Mouse (Mus musculus) frontal cortex, postnatal 14 days (tissue): ENCODE results near the gene Trmt11.
"Not testable (repeated sequence)": the region's sequence is repeated elsewhere in the genome, so short reads cannot be mapped to it uniquely, and the experiment has no call there.

Source experiments
- DNase-seq, 2 experiments: peaks; one replicate each; pipeline ENCODE4 v3.0.0; 2022; ENCODE audit warnings: low spot score in 2 of 2

Trmt11 gene

DNA sequence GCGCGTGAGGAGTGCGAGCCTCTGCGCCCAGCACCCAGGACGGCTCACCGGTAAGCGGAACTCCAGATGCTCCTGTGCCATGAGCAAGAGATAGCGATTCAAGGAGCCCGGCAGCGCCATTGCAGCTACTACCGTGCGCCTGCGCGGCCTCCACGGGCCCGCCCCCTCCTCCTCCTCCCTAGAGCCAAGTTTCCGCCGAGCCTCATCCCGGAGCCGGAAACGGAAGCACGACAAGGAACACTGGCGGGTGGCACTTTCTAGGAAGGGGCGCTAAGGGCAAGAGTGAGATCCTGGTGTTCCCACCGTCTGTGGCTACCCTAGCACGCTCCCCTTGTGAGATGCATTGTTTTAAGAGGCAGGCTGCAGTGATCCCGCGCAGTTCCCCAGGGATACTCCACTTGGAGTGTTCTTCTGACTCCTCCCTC lies at the start of gene Trmt11:
Trmt11 (minus strand) TSS at position 208 of the 425 bp plus-strand sequence.
- DNase-seq: peak; percentile 80 to 87

DNA sequence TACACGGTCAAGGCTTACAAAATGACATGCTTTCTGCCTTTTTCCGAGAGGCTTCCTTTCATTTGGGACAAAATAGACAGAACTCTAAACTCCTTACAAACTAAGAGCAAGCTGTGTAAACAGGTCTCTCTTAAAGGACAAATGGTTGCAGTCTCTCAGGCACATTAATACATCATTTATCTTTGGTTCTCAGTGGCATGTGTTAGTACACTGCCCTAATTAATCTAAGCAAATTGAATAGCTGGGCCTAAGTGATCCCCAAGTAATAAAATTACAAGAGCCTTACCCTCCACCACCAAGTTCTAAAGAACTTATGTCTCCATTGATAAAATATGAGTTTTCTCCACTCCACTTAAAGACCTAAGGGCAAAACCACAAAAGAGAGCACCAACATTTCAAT lies 47.1 kb upstream of the Trmt11 start:
- no peak for DNase-seq

DNA sequence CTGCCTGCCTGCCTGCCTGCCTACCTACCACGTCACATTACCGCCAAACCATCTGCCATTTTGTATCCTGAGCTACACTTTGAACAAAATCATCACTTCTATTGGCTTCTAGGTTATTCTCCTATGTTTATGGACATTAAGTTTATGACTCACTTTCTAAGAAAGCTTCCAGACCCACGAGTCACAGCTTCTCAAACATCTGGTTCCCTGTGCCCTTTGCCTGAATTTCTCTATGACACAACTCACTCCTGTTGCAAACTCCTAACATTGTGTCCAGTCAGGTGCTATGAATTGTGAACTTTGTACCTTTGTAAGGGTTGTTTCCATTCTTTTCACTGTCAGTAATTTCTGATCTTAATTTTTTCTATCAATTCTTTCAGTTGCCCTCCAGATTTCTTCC lies 37.7 kb upstream of the Trmt11 start:
- DNase-seq: no peak

DNA sequence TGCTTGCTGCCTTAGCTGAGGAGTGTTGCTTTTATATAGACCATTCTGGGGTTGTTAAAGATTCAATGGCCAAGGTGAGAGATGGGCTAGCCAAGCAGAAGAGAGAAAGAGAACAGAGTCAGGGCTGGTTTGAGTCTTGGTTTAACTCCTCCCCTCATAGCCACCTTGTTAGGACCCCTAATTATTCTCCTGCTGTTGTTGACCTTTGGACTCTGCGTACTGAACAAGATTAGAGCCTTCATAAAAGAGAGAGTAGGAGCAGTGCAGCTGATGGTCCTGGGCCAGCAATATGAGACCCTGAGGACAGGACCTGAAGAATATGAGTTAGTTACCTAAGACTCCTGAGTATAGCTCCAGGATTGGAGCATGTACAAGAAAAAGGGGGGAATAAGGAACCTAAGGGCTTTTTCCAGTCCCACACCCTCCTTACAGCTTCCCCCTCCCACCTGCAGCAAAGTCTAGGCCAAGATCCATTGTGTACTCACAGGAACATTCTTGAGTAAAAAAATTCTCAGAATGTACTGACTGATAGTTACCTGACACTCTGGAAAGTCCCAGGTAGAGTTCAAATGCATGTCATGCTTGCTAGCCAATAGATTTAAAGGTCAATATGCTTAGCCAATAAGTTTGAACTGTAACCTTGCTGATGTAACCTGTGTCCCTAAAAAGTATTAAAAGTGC lies 36.1 kb upstream of the Trmt11 start:
- not testable (repeated sequence) for DNase-seq

DNA sequence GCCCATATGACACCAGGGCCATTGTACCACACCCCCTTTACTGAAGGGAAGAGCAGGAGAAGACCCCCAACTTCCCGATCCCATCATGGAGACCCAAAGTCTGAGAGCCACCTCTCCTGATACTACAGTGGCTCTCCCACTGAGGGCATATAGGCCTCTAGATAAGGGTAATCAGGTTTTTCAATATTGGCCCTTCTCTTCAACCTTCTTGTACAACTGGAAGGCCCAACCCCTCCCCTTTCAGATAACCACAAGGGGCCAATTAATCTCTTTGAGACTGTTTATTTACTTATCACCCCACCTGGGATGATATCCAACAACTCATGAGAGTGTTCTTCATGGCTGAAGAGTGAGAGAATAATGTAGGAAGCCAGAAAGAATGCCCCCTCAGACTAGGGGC lies 32.2 kb upstream of the Trmt11 start:
- DNase-seq: no peak

DNA sequence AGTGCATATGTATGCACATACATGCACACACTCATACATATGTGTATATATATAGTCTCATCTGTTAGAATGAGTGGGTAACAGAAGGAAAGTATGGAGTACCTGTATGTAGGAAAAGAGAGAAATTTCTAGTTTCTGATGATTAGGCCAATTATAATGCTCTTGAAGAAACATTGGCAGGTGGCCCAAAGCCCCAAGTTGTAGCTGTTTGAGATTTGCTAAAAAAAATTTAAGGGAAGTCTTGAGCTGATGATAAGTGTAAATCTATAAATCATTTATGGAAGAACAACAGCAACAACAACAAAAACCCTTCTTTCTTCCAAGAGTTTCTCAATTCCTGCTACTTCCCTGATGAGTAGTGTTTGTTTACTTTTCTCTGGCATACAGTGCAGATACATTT lies 29.4 kb upstream of the Trmt11 start:
- no peak for DNase-seq

DNA sequence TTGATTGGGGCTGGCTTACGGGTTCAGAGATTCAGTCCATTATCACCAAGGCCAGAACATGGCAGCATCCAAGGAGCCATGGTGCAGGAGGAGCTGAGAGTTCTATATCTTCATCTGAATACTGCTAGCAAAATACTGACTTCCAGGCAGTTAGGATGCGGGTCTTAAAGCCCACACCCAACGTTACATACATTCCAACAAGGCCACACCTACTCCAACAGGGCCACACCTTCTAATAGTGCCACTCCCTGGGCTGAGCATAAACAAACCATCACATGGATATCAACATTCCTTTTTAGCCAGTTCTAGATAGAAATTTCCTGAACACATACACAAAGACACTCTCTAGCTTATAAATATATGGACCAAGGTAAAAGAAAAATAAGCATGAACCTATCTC lies 29.0 kb upstream of the Trmt11 start, which contains the start of gene Hint3:
Hint3 (minus strand) TSS at position 120 of the 400 bp plus-strand sequence.
- DNase-seq: no peak

DNA sequence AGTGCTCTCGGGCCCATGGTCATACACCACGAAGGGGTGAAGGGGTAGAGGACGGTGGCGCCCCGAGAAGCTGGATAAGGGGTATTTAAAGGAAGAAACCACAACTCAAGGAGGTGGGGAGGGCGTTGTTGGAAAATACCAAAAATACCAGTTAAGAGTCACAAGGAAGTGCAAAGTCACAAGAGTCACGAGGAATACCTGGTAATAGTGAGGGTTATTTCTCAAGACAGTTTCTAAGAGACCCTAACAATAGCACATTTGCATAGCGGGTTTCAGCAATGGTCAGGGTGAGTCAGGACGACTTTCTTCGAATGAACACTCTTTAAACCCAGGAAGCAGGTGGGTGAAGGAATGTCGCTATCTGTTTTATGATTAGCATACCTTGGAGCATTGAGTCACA lies 27.9 kb upstream of the Trmt11 start:
- DNase-seq: not testable (repeated sequence)

DNA sequence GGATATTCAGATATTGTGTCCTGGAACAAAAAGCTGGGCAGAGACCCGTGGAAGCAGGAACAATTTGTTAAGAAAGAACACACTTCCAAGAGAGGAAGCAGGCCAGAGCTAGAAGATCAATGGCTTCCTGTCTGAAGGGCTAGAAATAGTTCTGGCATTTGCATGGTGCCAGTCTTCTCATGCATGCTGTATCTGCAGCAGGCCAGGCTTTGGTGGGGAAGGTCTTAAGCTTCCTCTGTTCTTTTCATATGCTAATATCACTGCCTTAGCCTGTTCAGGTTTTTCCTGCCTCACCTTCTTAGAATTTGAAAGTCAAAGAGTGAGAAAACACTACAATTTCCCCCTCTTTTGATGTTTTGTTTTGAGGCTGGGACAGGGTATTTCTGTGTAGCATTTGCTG lies 27.0 kb upstream of the Trmt11 start:
- DNase-seq: no peak

DNA sequence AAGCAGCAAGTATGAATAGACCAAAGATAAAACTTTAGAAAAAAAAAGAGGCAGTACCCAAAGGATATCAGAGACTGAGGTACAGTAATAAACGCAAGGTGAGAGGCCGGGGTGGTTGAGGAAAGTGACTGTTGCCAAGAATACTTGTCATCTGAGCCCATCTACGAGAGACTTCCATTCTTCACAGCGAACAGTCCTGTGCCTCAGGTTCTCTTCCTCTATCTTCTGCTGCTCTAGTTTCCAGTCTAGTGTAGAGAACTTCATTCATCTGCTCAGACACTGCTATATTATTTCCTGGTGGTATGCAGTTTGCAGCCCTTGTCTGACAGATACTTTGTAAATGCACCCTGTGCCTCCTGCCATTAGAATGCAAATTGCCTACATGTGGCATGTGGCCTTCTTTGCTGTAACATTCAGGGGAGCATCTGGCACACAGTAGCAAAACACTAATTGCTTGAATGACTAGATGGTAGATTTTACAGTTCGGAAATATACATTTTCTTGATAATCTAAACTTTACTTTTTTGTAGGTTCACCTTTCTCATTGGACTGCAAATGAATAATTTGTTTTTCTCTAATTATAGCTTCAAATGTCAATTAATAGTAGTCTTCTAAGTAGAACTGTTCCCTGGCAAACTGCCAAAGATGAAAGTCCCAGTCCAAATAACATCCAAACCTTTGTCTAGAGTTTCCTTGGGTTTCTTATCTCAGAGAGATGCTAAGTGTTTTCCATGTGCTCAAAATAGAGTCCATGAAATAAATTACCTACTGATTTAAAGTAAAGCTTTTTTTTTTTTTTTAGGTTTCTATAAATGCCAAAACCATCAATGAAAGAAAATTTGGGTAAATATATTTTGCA lies 23.8 kb upstream of the Trmt11 start:
- no peak for DNase-seq

DNA sequence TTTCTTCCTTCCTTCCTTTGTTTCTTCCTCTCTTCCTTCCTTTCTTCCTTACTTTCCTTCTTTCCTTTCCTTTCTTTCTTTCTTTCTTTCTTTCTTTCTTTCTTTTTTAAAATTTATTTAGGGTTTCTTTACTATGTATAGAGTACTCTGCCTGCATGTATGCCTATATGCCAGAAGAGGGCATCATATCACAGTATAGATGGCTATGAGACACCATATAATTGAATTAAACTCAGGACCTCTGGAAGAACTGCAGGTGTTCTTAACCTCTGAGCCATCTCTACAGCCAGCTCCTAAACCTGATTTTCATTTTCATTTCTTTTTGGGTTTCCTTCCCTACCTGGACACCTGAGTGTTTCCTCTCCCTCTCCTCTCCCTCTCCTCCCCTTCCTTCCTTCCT lies 22.4 kb upstream of the Trmt11 start:
- DNase-seq: no peak

DNA sequence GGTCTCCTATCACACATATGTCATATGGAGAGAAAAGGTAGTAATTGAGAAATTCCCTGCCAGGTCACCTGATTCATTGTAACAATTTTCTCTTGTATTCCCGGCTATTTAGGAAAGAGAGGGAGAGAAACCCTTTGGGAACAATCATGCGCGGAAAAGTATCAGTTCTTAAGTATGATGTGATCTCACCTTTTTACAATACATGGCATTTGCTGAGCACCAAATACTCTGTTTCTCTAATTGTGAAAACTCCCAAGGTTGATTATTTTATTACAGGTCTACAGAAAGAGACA lies 18.3 kb upstream of the Trmt11 start:
- DNase-seq: no peak

DNA sequence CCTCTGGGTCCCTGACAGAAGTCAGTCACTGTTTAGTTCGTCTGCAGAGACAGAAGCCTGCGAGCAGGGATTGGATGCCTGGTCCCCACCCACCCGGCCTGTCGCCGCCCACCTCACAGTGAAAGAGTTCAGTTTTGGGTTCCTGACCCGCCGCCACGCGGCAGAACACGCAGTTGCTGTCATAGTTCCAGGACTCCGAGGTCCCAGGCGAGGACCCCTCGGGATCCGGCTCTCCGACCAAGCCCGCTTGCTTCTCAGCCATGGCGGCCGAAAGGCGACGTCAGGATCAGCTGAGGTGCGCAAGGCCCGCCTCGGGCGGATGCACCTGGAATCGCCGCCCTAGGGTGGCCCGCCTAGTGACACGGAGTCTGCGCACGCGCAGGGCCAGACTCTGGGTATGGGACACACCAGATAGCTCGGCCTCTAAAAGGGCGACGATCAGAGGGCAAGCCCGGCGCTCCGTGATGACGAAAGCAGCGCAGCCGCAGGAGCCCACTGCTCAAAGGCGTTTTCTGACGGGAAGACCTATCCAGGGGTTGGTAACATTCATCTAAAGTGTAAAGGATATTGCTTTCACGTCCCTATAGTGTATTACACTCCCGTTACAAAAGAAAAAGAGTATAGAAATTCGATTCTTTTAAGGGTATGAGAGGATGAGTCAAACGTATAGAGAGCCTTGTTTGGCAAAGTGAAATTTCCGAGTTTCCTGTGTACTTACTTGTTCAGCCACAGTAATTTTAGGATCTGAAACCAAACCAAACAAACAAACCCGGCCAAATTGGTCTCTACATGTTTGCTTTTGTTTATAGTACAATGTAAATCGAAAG lies 17.8 kb upstream of the Trmt11 start:
- peak; percentile 98 to 99 for DNase-seq

DNA sequence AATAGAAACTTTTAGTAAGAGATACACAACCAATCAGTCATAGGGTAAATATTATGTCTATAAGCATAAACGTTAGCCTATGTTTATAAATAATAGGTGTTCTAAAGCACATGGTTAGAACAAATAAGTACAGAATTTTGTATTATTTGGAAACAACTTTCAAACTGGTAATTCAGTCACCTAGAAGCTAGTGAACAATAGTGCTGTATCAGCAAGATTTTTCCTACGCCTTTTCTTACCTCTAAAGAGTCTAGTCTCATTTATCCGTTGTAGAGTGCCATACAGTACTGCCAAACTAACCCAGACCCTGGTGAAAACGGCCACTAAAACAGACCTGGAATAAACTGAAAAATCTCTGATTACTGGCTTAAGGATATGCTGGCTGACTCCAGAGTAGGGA lies 12.5 kb upstream of the Trmt11 start:
- no peak for DNase-seq

DNA sequence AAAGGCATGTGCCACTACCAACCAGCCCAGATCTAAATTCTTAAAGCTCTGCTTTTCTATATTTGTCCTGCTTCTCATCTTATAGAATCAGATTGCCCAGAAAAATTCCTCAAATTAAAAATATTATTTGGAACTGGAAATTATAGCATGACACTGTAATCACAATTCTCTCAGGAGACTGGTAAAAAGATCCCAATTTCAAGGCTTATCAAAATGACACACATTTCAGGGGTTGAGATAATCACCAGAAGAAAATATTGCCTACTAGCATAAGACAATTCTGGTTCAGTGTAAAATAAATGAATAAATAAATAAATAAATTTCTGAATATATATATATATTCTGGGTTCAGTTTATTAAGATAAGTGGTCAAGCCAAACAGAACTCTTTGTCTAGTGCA lies 9.1 kb upstream of the Trmt11 start:
- DNase-seq: no peak

DNA sequence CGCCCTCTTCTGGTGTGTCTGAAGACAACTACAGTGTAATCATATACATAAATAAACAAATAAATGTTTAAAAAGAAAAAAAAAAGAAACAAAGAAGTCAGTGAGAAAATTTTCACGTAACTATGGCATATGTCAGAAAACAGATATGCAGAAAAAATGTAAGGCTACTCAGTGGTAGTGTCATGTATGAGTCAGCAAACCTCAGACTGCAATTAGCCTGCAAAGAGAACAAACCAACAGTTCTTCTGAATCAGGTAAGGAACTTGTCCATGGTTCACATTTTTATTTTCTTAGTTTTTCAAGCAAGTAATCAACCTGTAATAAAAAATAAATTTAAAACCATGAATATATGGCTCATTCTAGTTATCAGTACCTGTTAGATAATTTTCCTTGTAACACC lies 7.6 kb upstream of the Trmt11 start:
- no peak for DNase-seq

DNA sequence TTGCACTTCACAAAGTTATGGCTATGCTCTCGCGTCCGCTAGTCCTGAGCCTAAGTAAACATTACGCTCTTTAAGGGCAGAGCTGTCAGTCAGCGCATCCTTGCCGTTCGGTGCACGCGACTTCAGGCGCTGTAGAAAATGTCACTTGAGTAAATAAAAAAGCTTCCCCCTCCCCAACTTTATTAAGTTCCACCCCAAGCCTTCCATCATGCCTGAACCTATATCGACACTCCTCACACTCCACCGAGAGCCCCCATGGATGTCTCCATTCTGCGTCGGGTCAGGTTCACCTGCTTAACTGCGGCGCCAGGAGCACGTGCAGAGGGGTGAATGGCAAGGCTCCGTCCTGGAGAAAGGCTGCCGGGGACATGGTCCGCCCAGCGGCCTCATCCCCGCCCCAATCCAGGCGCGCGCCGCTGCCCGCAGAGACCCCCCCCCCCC lies 435 bp downstream of the Trmt11 start:
- no peak for DNase-seq

DNA sequence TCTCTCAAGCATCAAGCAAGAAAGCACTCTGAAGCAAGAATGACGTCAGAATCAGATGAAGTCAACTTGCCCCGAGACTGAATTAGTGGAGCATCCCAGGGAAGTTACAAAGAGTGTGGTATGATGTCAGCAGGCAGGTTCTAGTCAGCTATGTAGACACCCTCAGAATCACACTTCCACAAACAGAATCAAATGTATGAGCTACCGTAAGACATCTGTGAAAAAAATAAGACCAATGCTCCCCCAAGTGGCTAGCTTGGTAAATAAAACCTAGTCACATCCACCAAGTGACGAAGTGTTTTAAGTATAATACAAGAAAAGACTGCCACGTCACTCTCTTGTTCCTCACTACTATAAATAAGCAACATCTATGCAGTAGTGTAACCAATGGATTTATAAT lies 13.5 kb downstream of the Trmt11 start:
- no peak for DNase-seq

DNA sequence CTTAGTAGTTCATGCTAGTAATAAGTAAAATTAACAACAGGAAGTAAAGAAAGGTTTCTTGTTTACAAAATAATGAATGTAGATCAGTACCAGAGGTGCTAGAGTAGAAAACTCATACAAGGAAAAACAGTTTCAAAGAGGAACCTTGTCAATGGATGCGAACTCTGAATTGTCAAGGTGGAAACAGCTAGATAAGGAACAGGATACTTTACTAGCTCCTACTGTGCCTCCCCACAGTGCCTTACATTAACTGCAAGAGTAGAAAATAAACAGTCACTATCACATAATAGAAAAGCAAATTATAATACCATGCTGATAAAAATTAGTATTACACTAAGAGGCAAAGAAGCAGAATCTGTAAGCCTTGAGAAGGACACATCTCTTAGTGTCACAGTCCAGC lies 14.9 kb downstream of the Trmt11 start:
- no peak for DNase-seq

DNA sequence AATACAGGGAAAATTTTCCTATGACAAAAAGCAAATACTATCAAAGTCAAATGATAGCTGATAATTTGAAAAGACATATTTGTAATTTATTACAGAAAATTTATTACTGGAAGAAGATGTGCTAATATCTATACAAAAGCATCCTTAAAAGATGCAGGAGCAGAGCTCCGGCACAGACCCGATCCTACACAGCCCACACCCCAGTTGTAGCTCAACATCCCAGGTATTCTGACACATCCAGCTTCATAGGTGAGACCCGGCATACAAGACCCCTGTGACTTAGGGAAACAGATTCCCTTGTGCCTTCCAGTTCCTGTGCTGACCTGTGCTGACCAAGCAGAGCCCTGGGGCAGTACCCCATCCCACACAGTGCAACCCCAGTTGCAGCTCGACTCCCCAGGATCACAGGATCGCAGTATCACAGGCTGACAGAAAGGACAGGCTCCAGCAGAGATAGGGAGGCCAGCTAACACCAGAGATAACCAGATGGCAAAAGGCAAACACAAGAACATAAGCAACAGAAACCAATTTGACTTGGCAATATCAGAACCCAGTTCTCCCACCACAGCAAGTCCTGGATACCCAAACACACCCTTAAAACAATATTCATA lies 22.8 kb downstream of the Trmt11 start:
- DNase-seq: no peak

DNA sequence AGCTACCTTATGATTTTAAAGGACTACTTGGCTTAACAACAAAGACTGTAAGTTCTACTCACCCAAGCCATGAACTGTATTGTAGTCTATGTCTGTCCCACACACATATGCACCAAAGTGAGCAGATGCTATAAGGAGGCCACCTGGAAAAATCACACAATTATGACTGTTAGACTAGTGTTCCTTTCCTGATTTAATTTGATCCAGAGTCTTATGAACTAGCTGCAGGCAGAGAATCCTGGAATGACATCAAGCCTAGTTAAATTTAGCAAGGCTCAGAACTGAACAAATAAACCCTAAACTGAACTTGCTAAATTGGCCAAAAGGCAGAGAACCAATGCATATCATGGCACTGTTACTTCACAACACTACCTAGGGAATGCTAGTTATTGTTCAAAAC lies 34.2 kb downstream of the Trmt11 start:
- no peak for DNase-seq

DNA sequence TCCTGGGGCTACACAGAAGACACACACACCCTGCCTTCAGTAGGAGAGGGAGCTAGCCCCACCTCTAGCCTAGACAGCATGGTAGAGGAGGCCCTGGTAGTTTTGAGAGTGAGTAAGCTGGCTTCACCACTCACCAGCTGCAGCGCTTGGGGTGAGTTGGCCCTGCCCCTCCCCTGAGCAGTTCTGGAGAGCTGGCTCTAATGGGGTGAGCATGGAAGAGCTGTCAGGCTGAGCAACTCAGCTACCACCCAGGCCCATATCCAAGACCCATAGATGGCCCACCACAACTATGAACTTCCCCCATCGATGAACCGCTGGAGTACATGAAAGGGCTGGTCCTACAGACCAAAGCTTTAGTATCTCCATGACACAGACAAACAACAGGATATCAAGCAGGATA lies 35.9 kb downstream of the Trmt11 start:
- DNase-seq: no peak
